16 mouse cellular contexts compared by ENCODE assay signal in genomic region chr1:128492251-128492650, GRCm38 (mm10).
"Had no signal": no experiment of that assay in that cellular context is flagged by ENCODE, and none has a peak within 500 bp of the region (broad histone marks: within the 10 kb centered on the region; RNA-seq: fewer than 3 reads in every experiment).

No protein-coding gene starts in this region.

- H3K4me2 ChIP-seq: neural tube, embryonic 13.5 days; neural tube, embryonic 15.5 days; stomach, embryonic 15.5 days had no signal

- H3K4me3 ChIP-seq: neural tube, embryonic 13.5 days; neural tube, embryonic 15.5 days; stomach, embryonic 15.5 days had no signal

- H3K36me3 ChIP-seq: neural tube, embryonic 13.5 days; neural tube, embryonic 15.5 days; stomach, embryonic 15.5 days had no signal

- H3K27ac ChIP-seq: neural tube, embryonic 13.5 days; neural tube, embryonic 15.5 days; stomach, embryonic 15.5 days; stomach, postnatal 0 days had no signal

- H3K9me3 ChIP-seq: neural tube, embryonic 13.5 days; neural tube, embryonic 15.5 days; stomach, embryonic 15.5 days had no signal

- H3K27me3 ChIP-seq: neural tube, embryonic 13.5 days; neural tube, embryonic 15.5 days; stomach, embryonic 15.5 days had no signal

- H3K4me1 ChIP-seq: neural tube, embryonic 13.5 days; neural tube, embryonic 15.5 days; stomach, embryonic 15.5 days had no signal

- H3K9ac ChIP-seq: neural tube, embryonic 13.5 days; neural tube, embryonic 15.5 days; stomach, embryonic 15.5 days had no signal

- DNase-seq: retina, postnatal 1 day; right cerebral cortex, adult 18-20 months; right cerebral cortex, postnatal 14 days; right cerebral cortex, postnatal 25 days; right cerebral cortex, postnatal 4 days; spleen, adult 18-20 months; thymus, adult 18-20 months; thymus, adult 2 months; thymus, postnatal 14 days; thymus, postnatal 25 days; thymus, postnatal 36 days; thymus, postnatal 4 days had no signal
